Mouse (Mus musculus) ES-Bruce4 (cell line): ENCODE measurements around the gene Sh3bp4.

Experiments
- CTCF ChIP-seq: IDR thresholded peaks from one replicate; pipeline ENCODE4 v1.8.1; 2011; ENCODE audit warnings: low read depth, low read length
- EP300 ChIP-seq: IDR thresholded peaks from 2 replicates; pipeline ENCODE4 v1.6.1; 2011; ENCODE audit warnings: low read depth, low read length; ENCODE audit not compliant: insufficient read depth
- POLR2A ChIP-seq: IDR thresholded peaks from one replicate; pipeline ENCODE4 v1.8.1; 2011; ENCODE audit warnings: low read length; ENCODE audit not compliant: insufficient read depth

GRCm38 (mm10) chr1:89080795-89081194 lies 10.6 kb downstream of the Sh3bp4 start:
- no peak for TF ChIP-seq POLR2A
- TF ChIP-seq CTCF: no peak
- no peak for TF ChIP-seq EP300
